Mouse (Mus musculus): Measurements from ENCODE around the gene Dip2a.
A peak's percentile ranks its signal among the peaks of the same experiment; 100 is the strongest.

Gene Dip2a

DNA sequence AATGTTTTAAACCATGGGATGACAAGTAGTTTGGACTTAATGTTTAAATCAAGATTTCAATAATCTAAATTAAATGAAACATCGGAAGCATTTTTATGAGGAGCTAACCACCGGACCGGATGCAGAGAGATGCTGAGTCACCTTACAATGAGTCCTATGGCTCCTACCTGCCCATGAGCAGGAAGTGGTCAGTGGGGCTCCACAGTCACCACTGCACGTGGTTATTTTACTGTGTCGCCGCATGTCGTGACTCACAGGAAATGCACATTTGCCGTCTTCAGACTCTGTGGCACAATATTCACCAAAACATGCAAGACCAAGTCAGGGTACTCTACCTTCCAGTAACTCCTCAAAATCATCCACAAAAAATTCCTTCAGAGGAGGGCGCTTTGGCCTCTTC is 38.4 kb downstream of the Dip2a start:
- DNase-seq (ENCODE audit: low read depth): peak; percentile 97

DNA sequence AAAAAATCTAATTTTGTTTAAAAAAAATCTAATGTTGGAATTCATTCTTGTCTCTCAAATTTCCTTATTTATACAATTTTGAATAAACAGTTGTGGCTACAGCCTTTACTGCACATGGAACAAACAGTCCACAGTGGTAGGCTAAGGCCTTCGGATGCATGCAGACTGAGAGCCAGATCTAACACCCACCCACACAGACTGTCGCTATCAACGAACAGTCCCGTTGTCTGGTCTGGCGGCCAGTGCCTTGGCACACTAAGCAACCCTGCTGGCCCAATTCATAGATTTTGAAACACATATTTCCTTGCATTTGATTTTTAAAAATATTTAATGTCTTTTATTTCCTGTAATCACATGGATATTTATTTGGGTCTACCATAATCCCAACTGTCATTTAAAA is 45.0 kb downstream of the Dip2a start:
- no peak for DNase-seq (ENCODE audit: low read depth)

DNA sequence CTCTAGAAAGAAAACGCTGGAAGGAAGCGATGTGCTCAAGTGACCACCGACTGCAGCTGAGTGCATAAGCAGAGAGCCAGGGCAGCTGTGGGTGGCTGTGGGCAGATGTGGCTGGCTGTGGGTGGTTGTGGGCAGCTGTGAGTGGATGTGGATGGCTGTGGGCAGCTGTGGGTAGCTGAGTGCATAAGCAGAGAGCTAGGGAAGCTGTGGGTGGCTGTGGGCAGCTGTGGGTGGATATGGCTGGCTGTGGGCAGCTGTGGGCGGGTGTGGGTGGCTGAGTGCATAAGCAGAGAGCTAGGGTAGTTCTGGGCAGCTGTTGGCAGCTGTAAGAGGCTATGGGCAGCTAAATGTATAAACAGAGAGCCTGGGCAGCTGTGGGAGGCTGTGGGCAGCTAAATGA is 51.9 kb downstream of the Dip2a start:
- no peak for DNase-seq (ENCODE audit: low read depth)

DNA sequence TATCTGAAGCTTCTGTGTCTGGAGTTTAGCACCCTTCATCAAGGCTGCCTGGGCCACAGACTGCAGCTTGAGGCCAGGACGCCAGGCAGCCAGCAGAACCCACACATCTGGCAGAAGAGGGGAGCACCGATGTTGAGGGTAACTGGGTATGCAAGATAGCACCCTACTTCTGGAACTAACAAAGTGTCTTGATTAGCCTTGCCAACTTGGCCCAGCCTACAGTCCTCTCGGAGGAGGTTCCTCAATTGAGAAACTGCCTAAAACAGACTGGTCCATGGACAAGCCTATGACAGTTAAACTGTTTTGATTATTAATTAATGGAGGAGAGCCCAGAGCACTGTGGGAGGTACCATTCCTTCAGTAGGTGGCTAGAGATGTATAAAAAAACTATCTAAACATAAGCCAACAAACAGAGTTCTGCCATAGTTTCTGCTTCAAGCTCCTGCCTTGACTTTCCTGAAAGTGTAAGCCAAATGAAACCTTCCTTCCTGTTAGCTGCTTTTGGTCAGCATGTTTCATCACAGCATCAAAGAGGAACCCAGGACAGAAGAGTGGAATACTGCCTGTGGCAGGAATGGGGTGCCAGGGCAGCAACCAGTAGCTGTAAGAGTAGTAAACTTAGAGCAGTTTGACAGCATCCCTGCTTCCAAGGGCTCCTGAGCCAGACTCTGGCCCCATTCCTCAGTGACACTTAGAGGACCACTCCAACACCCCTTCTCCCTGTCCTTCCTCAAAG is 55.0 kb downstream of the Dip2a start:
- DNase-seq (ENCODE audit: low read depth): no peak

DNA sequence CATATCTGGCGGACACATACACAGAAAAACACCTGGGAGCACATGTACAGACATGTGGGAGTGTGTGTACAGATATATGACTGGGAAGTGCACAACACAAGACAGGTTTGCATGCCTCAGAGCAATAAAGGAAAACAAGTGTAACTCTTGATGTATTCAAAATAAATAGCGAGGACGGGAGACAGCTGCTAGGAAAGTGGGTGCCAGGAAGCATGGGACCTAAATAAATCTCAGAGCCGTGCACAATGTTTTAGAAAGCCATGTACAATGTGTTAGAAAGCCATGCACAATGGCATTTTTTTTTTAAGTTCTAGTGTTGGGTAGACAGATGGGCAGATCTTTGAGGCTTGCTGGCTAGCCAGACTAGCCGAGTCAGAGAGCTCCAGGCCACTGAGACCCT is 56.0 kb downstream of the Dip2a start:
- no peak for DNase-seq (ENCODE audit: low read depth)

DNA sequence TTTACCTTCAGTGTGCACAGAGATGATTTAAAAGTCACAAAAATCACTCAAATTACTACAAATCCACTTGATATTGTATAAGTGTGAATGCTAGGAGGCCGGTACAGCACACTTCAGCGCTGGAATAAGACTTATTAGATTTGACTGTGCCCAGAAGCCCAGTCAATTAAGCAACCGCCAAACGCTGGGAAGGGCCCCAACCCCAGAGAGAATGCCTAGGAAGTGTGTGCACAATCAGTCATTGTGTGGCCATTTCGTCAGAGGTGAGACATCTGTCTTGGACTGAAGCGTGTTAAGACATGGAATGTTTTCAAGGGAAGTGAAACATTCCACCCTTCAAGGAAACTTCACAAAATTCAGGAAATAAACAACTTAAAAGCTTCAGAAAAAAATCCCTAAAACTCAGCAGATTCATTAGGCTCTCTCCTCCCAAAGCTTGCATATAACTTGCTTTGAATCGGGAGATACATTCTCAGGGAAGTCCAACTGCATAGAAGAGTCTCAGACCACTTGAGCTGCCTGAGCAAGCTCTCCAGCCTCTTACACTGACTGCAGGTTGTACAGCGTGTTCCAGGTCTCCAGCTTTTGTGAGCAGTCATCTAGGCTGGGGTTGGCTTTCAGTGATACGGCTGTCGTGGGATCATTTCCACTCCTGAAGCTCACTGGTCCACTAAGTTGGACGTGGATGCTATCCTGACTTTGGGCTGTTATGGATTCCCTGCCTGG is 56.7 kb downstream of the Dip2a start:
- DNase-seq (ENCODE audit: low read depth): no peak

DNA sequence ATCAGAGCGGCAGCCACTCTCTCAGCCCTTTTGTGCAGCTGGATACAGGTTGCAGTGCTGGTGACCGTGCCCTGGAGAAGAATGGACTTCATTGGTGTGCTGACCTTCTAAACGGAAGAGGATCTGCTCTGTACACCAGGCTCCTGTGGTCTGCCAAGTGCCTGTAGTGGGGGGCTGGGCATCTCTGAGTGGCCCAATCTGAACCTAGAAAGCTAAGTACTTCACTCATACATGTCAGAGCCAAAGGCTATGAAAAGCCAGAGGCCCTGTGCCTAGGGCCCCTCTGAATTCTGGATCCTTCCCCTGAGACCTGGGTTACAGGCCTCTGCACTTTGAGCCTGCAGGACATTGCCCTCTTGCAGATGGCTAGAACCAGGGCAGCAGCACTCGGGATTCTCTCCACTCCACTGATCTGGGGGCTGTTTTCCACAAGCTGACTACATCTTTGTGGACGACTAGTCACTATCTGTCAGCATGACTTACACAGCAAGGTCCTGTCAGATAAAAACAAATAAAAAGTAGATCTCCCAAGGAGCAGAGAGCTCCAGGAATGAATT is 66.5 kb downstream of the Dip2a start:
- no peak for DNase-seq (ENCODE audit: low read depth)

DNA sequence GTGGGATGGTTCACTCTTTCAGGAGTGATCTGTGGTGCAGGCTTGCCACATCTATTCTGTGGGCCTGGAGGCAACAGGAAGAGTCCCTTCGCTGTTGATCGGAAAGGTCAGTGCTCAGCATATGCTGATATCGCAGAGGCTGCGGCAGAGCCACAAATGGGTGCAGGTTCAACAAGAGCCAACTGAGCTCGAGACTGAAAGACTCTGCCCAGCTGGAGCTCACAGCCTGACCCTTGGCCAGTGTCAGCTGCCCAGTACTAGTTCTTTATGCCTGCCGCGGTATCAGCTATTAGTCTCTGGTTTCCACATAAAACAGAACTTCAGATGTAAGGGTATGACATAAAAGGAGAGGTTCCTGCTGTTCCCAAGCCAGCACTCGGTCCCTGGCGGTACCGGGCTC is 69.8 kb downstream of the Dip2a start:
- DNase-seq (ENCODE audit: low read depth): no peak

DNA sequence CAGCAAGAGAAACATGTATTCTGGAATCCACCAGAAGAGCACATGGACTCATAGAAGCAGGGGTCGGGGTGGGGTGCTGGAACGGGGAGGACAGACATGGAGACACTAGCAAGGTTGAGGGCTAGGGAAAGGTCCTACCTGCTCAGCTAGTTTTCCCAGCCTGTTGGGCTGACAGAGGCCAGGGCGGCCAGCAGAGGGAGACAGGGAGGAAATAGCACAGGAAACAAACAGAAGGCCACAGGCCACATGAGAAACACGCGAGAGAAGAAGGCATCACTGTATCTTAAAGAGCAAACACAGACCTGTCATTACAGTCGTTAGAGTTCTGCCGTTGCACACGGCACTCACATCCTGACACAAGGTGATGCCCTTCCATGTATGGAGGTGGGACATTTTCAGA is 73.9 kb downstream of the Dip2a start:
- peak; percentile 70 for DNase-seq (ENCODE audit: low read depth)

DNA sequence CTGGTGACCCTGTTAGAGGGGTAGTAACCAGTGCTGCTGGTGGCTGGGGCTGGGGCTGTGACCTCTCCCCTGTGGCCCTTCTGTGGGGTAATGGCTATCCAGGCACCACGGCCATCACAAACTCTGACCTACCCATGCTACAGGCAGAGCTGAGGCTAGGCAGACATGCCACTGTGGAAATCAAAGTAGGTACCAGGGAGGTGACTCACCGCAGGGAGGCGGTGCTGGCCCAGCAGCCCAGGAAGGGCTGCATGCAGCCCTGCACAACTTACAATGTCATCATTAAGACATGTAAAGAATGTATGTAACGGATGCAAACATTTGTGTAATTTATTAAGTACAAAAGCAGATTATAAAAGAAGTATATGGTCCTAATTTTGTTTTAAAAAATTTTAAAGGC is 82.7 kb downstream of the Dip2a start:
- peak; percentile 26 for DNase-seq (ENCODE audit: low read depth)

DNA sequence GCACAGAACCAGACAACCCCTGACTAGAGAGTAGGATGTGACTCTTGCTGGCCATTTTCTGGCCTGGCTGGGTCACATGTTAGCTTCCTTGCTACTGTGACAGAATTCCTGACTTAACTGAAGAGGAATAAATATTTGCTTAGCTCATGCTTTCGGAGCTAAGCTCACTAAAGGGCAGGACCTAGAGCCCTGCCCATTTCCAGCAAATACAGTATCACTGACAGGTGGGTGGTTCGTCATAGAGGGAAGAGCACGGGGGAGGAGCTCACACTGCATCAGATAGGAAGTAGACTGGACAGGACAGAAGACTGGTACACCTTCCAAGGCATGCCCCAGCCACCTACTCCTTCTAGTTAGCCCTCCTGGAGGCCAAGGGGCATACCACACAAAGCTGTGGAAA is 83.6 kb downstream of the Dip2a start:
- DNase-seq (ENCODE audit: low read depth): no peak

DNA sequence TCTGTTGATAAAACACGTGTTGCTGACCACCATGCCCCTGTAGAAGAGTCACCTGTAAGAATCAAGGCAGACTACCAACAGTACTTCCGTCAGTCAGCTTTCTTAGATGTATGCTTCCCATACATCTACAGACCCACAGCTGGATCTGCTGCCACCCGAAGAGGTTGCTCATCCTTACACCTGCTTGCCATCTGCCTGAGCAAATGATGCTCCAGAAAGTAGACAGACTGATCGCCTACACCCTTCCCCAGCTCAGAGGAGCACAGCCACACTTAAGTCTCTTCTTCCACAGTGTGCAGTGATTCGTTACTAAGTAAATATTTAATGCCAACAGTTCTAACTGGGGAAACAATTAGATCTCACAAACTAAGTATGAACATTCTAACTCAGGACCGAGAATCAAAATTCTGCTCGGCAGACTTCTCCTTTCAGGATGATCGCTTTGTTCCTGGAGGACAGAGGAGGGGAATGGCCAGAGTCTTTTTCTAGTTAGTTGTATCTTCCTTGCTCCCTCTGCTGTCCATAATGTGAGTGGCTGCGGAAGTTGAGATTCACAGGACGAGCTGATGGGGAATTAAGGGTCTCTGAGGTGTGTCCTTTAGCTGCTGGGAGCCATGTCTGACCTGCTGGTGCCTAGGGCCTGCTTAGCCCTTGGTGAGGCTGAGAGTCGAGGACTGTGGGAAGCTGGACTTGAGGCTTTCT is 84.6 kb downstream of the Dip2a start:
- no peak for DNase-seq (ENCODE audit: low read depth)

DNA sequence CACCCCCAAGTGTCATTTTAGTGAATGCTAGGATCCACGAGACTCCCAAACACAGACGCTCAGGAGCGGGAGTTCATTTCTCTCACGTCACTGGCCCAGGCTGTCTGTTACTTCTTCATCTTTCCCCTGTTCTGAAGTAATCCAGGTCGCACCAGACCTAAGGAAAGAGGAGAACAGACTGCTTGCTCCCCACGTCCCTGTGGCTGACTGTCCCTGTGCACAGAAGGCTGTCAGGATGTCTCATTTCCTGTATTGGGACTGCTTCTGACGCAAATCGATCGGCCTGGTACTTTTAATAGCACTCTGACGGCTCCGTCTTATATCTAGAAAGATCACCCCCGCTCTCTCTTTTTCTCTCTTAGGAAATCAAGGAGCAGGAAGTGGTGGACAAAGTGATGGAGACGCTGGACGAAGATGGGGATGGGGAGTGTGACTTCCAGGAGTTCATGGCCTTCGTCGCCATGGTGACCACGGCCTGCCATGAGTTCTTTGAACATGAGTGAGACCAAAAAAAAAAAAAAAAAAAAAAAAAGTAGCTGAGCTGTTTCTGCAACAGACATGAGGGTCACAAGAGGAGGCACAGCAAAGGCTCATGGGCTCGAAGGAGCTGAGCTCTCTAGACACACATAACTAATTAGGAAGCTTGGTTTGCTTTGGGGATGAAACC is 85.4 kb downstream of the Dip2a start:
- DNase-seq (ENCODE audit: low read depth): no peak

DNA sequence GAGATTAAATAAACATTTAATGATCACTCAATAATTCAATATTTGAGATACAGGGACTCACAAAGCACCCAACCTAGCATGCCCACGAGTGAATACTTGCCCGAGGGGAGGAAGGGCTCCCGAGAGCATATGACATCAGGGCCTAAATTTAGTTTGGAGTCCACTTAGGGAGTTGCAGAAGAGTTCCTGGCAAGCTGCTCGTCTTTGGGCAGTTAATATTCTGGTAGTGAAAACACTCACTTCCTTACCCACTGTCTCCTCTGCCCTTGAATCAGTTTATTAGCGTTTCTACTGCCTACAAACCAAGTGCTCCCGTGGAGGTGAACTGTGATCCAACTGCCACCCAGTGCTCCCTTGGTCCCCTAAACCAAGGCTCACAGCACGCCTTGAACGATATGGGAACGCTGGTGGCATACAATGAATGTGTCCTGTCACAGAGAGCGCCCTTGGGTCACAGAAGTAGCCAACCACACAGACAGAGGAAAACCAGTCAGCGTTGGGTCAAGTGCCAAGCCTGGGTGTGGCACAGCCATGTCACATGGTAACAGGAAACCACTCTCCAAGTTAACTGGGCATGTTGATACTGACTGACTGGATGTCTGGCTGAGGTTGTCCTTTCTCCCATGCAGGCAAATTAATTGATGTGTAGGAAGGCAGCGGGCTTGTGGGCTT is 87.2 kb downstream of the Dip2a start:
- DNase-seq (ENCODE audit: low read depth): peak; percentile 94

DNA sequence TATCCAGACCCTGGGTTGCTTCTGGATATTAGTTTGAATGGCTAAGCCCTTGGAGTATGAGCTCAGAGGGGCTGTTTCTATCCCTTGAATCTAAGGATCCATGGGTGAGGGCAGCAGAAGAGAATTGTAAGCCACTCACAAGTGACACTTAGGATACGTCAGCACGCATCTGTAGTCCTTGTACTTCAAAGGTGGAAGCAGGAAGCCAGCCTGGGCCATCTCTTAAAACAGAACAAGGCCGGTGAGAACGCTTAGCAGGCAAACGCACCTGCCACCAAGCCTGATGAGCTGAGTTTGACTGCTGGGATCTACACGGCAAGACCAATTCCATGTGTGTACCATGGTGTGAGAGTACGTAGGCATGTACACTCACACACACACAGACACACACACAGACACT is 87.9 kb downstream of the Dip2a start:
- DNase-seq (ENCODE audit: low read depth): no peak

DNA sequence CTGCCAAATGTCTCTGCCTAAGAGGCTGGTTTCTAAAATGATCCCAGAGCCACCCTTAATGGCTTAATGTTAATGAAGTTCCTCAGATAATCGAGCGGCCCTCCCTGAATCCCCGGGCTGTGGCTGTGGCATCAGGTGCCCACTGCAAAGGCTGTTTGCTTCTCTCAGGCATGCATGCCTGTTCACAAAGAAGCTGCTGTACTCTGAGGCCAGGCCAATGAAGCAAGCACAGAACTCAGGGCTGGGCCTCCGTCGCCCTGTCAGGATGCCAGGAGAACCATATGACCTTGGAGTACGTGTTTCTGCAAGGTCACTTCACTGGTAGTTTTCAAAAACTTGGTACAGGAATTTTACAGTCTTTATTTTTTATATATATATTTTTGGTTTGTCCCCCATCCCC is 89.5 kb downstream of the Dip2a start:
- no peak for DNase-seq (ENCODE audit: low read depth)

DNA sequence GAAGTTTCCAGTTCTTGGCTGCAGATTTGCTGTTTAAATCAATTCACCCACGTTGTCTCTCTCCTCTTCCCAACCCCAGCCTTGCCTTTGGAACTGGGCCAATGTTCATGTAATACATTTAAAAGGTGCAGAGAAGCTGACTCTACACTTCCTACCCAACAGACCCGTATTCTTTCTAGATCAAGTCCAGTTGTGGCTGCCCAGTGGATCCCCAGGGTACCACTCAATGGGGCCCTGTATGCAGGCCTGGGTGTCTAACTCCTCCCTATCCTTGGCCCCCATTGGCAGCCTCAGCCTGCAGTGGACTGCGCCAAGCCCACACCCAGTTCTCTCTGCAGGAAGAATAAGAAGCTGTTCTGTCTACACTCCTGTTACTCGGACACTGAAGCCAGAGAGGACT is 91.6 kb downstream of the Dip2a start, which contains the start of gene S100b:
S100b (plus strand) TSS at position 318 of the 400 bp plus-strand sequence.
- DNase-seq (ENCODE audit: low read depth): no peak

DNA sequence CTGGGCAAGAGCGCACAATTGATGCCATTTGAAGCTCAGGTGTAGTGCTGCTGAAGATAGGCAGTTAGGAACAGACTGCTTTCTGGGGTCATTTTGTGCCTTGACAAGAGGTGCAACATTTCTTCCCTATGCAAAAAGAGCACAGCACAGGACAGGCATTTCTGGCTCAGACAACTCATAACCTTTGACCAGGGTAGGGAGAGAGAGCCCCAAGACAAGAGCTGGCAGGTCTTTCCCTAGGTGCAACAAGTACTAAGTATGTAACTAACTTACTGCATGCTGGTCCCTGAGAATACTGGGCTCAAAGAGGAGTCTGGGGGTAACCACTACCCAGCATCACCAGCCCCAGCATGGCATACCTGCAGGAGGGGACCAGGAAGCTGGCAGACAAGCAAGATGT is 92.0 kb downstream of the Dip2a start:
- no peak for DNase-seq (ENCODE audit: low read depth)

DNA sequence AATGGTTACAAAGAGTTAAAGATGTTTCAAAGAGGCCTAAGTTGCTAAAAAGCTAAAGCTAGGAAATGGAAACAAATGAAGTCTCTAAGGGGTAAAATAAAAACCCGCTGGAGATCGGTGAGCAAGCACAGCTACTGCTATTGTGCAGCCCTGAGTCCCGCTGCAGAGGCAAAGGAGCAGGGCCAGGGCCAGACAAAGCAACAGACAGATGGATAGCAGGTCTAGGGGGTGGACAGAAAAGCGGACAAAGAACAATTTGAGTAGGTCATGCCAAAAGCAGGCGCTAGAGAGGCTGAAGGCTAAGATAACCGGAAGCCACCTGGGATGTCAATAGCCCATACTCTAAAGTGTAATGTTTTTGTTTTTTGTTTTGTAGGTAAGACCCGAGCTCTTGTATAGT is 94.2 kb downstream of the Dip2a start:
- no peak for DNase-seq (ENCODE audit: low read depth)

DNA sequence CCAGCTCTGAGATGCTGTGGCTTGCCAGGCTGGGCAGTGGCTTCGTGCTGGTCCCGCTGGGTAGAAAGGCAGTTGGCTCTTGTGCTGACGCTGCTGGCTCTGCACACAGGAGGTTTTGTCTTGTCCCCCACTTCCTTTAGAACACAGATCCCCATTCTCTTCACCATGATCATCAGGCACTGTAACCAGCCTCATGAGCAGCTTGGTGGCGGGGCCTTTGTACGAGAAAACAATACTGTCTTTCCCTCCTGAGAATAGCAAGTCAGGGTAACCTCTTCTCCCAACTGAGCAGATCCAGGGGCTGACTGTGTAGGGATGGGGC is 96.5 kb downstream of the Dip2a start:
- no peak for DNase-seq (ENCODE audit: low read depth)

DNA sequence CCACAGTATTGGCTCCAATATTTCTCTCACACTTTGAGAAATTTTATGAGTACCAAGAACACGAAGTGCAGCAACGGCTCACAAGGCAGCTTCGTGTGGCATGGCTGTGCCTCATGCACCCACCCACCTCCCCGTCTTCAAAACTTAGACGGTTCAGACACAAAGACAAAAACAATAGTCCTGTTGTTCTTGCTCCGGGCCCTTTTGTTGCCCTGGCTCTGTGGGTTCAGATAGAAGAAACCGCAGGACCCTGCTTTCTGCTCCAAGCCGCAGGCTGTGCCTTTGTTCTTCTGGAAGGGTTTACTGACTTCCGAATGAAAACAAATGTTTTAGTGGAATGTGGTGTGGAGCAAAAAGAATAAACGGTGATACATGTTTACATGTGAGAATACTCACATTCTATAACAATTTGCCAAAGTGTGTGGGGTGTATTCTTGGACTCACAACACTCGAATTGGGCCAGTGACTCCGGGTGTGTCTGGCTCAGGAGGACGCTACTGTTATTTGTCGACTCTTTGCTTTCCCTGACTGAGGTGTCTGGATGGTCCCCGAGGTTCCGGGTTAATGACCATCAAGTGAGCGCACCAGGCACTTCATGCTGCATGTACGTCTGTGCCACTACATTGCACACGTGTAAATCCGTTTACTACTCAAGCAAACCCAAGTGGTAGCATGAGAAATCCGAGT is 97.0 kb downstream of the Dip2a start:
- no peak for DNase-seq (ENCODE audit: low read depth)

All from 416B (cell line).